Mouse (Mus musculus): Measurements from ENCODE around the gene Polm. TPM values are rescaled to one million over a fixed set of nuclear protein-coding genes. Genes with fewer than 3 reads are reported as not detected.

Gene Polm
- total RNA-seq, 2 experiments from 2014 or later, result 8.4 to 8.9 TPM

DNA sequence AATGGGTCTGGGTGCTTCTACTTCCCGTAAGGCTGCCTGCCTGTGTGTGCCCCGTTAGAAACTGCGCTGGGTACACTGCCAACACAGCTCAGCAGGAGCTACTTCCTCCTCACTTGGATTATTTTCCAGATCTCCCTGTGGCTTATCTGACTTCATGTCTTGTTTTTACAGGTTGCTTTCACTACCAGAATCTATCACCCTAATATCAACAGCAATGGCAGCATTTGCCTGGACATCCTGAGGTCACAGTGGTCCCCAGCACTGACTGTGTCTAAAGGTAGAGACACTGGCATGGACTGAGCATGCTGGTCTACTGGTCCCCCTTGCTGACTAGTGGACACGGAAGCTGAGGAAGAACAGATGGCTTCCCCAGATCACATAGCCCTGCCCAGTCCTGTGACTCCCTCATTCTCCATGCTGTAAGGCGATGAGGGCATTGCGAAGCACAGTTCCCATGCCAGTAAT, 57.7 kb downstream of the Polm start:
- DNase-seq (ENCODE audit: low spot score in 2 of 2), result no peak

DNA sequence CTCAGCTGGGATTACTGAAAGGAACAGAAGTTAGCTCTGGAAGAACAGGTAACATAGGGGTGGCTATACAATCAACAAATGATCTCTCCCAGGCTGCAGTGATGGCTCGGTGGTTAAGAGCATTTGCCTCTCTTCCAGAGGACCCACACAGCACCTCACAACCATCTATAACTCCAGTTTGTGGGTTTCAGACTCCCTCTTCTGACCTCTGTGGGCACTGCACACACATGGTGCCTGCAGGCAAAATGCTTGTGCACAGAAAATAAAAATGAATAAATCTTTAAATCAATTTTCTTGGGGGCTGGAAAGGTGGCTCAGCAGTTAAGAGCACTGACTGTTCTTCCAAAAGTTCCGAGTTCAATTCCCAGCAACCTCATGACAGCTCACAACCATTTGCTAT, 59.3 kb downstream of the Polm start:
- no peak for DNase-seq (ENCODE audit: low spot score in 2 of 2)

Other genes starting within 250 kb of the Polm start
- gene Mrps24, start 122.3 kb downstream of the Polm start, total RNA-seq (2021), result 10 to 100 TPM; 67.8 to 84.1 TPM
- gene Urgcp, start 75.6 kb downstream of the Polm start, total RNA-seq (2021), result 10 to 100 TPM; 40.0 to 40.8 TPM
- 10 to 100 TPM; 35.0 to 39.3 TPM for gene Dbnl, start 49.5 kb downstream of the Polm start, total RNA-seq (2021)
- 1,000 to 10,000 TPM; 1,561 to 1,711 TPM for gene Pgam2, start 34.3 kb downstream of the Polm start, total RNA-seq (2021)
- gene Aebp1, start 23.9 kb upstream of the Polm start, total RNA-seq (2021), result 10 to 100 TPM; 60.9 to 68.2 TPM
- 10 to 100 TPM; 54.1 to 61.3 TPM for gene Pold2, start 40.3 kb upstream of the Polm start, total RNA-seq (2021)
- not detected for gene Myl7, start 60.8 kb upstream of the Polm start, total RNA-seq (2021)
- gene Gck, start 112.1 kb upstream of the Polm start, total RNA-seq (2021), result not detected
- 10 to 100 TPM; 61.5 to 66.0 TPM for gene Ykt6, start 117.7 kb upstream of the Polm start, total RNA-seq (2021)
- gene Camk2b, start 228.3 kb upstream of the Polm start, total RNA-seq (2021), result 100 to 1,000 TPM; 190 to 199 TPM

All from gastrocnemius, postnatal 4 days (tissue).